Mouse (Mus musculus): ENCODE data around the gene T2.
"Not testable (repeated sequence)": the region's sequence is repeated elsewhere in the genome, so short reads cannot be mapped to it uniquely, and the experiment has no call there.

T2 gene

GRCm38 (mm10) chr17:8355692-8356091 is at the start of gene T2:
Gene T2 (plus strand): TSS chr17:8355992.
- DNase-seq (ENCODE audit: extremely low read depth, low read depth, low spot score), result no peak

GRCm38 (mm10) chr17:8310838-8311614 is 44.8 kb upstream of the T2 start, which contains the start of gene Sft2d1:
Gene Sft2d1 (plus strand): TSS chr17:8311102.
- DNase-seq (ENCODE audit: extremely low read depth, low read depth, low spot score), result no peak

GRCm38 (mm10) chr17:8311751-8312150 is 44.0 kb upstream of the T2 start:
- no peak for DNase-seq (ENCODE audit: extremely low read depth, low read depth, low spot score)

GRCm38 (mm10) chr17:8313976-8314375 is 41.8 kb upstream of the T2 start:
- no peak for DNase-seq (ENCODE audit: extremely low read depth, low read depth, low spot score)

- DNase-seq (ENCODE audit: extremely low read depth, low read depth, low spot score), result no peak
Measured at GRCm38 (mm10) chr17:8316251-8316650, 39.5 kb upstream of the T2 start.

GRCm38 (mm10) chr17:8326877-8327276 is 28.9 kb upstream of the T2 start:
- not testable (repeated sequence) for DNase-seq (ENCODE audit: extremely low read depth, low read depth, low spot score)

- DNase-seq (ENCODE audit: extremely low read depth, low read depth, low spot score), result no peak
Measured at GRCm38 (mm10) chr17:8328511-8329174, 27.1 kb upstream of the T2 start.

GRCm38 (mm10) chr17:8330602-8331001 is 25.2 kb upstream of the T2 start:
- no peak for DNase-seq (ENCODE audit: extremely low read depth, low read depth, low spot score)

- not testable (repeated sequence) for DNase-seq (ENCODE audit: extremely low read depth, low read depth, low spot score)
Measured at GRCm38 (mm10) chr17:8337159-8337558, 18.6 kb upstream of the T2 start, which contains the start of gene Prr18. Gene Prr18 (plus strand): TSS chr17:8337459.

- no peak for DNase-seq (ENCODE audit: extremely low read depth, low read depth, low spot score)
Measured at GRCm38 (mm10) chr17:8339666-8340374, 16.0 kb upstream of the T2 start.

- DNase-seq (ENCODE audit: extremely low read depth, low read depth, low spot score), result no peak
Measured at GRCm38 (mm10) chr17:8340407-8341359, 15.1 kb upstream of the T2 start.

GRCm38 (mm10) chr17:8341360-8341963 is 14.3 kb upstream of the T2 start:
- DNase-seq (ENCODE audit: extremely low read depth, low read depth, low spot score), result no peak

GRCm38 (mm10) chr17:8342706-8343105 is 13.1 kb upstream of the T2 start:
- DNase-seq (ENCODE audit: extremely low read depth, low read depth, low spot score), result no peak

GRCm38 (mm10) chr17:8343416-8343815 is 12.4 kb upstream of the T2 start:
- DNase-seq (ENCODE audit: extremely low read depth, low read depth, low spot score), result no peak

GRCm38 (mm10) chr17:8347765-8348285 is 8.0 kb upstream of the T2 start:
- no peak for DNase-seq (ENCODE audit: extremely low read depth, low read depth, low spot score)

- no peak for DNase-seq (ENCODE audit: extremely low read depth, low read depth, low spot score)
Measured at GRCm38 (mm10) chr17:8348941-8349340, 6.9 kb upstream of the T2 start.

- DNase-seq (ENCODE audit: extremely low read depth, low read depth, low spot score), result no peak
Measured at GRCm38 (mm10) chr17:8351088-8351487, 4.7 kb upstream of the T2 start.

- no peak for DNase-seq (ENCODE audit: extremely low read depth, low read depth, low spot score)
Measured at GRCm38 (mm10) chr17:8357498-8357897, 1.7 kb downstream of the T2 start.

GRCm38 (mm10) chr17:8360876-8361275 is 5.1 kb downstream of the T2 start:
- DNase-seq (ENCODE audit: extremely low read depth, low read depth, low spot score), result no peak
